Mouse (Mus musculus): Measurements from ENCODE around the gene Unkl. TPM values are rescaled to one million over a fixed set of nuclear protein-coding genes. Genes with fewer than 3 reads are reported as not detected.

Unkl gene
- total and polyA plus RNA-seq, 2 experiments from 2014 or later, result 17.3 to 34.1 TPM

DNA sequence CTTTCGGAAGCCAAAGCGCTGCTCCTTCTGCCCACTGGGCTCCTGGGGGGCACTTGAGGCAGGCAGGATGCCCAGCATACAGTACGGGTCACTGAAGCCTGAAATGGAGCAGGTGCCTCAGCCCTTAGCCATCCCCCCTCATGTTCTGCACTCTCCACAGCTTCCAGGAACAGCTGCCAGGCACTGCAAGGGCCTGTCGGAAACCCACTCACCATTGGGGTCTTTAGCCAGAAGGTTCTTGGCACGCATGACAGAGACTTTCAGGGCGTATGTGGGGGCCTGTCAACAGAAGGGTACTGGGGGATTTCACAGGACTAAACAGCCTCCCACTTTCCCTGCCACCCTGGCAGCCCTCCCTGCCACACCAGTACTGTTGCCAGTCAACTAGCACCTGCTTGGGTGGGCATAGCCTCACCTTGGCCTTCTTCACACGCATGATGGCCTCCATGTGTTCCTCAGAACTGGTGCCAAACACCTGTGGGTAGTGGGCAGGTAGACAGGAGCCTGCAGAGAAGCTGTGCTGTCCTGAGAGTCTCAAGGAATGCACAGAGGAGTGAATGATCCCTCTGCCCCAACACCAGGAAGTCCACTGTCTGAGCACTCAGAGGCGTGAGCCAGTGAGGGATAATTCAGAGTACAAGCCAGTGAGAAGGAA, 62.1 kb downstream of the Unkl start:
- no peak for TF ChIP-seq CTCF (IDR thresholded peaks at IDR 0.05)
- H3K27me3 ChIP-seq (ENCODE audit: insufficient read depth, low read length), result no peaks in the 10 kb centered on the region
- no peaks in the 10 kb centered on the region for H3K9me3 ChIP-seq (ENCODE audit: low read length)
- peak; percentile 74 for DNase-seq (ENCODE audit: low spot score)
- peaks cover 2% of the 10 kb centered on the region; the same call in 1 of the 2 replicates for H3K36me3 ChIP-seq (ENCODE audit: insufficient read depth, low read length)
- WGBS, result 81% methylated on average over 8 of the region's 8 CpGs
- peaks cover 25% of the 10 kb centered on the region; the same call in 1 of the 2 replicates for H3K4me1 ChIP-seq (ENCODE audit: insufficient read depth, low read length)
- H3K27ac ChIP-seq (ENCODE audit: low read depth, low read length), result no peak overlapping the region
- H3K4me2 ChIP-seq (ENCODE audit: low read depth, low read length, poor library complexity, severe bottlenecking), result no peak overlapping the region
- no peak overlapping the region for H3K9ac ChIP-seq (replicated peaks; ENCODE audit: low read length, poor library complexity, severe bottlenecking)
- H3K4me3 ChIP-seq (ENCODE audit: low read depth, low read length), result no peak overlapping the region
- no peak for ATAC-seq (ENCODE audit: low FRiP score)

DNA sequence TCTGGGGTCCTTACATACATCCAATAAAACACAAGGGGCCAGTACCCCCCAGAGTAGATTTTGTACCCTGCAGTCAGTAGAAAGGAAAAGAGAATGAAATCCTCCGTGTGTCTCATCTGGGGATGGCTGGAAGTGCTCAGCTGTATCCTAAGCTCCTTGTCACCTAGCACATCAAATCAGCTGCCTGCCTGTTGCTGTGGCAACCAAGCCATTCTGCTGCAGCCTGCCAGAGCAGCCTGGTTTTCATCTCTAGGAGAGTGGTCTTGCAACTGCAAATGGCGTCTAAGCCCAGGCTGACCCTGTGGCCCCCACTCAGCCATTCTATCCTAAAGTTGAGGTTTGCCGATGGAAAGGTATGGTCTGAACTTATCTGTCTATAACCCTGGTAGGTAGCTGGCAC, 64.4 kb downstream of the Unkl start:
- H3K4me3 ChIP-seq (ENCODE audit: low read depth, low read length), result no peak overlapping the region
- H3K27me3 ChIP-seq (ENCODE audit: insufficient read depth, low read length), result no peaks in the 10 kb centered on the region
- peak overlapping the region; percentile 26 for H3K4me2 ChIP-seq (ENCODE audit: low read depth, low read length, poor library complexity, severe bottlenecking)
- H3K36me3 ChIP-seq (ENCODE audit: insufficient read depth, low read length), result no peaks in the 10 kb centered on the region
- peak; percentile 65 for ATAC-seq (ENCODE audit: low FRiP score)
- no peak for TF ChIP-seq CTCF (IDR thresholded peaks at IDR 0.05)
- H3K4me1 ChIP-seq (ENCODE audit: insufficient read depth, low read length), result peaks cover 35% of the 10 kb centered on the region; the same call in 1 of the 2 replicates
- 7% methylated on average over 3 of the region's 3 CpGs for WGBS
- peak overlapping the region; percentile 79 for H3K27ac ChIP-seq (ENCODE audit: low read depth, low read length)
- H3K9ac ChIP-seq (replicated peaks; ENCODE audit: low read length, poor library complexity, severe bottlenecking), result no peak overlapping the region
- DNase-seq (ENCODE audit: low spot score), result peak; percentile 80
- H3K9me3 ChIP-seq (ENCODE audit: low read length), result no peaks in the 10 kb centered on the region

DNA sequence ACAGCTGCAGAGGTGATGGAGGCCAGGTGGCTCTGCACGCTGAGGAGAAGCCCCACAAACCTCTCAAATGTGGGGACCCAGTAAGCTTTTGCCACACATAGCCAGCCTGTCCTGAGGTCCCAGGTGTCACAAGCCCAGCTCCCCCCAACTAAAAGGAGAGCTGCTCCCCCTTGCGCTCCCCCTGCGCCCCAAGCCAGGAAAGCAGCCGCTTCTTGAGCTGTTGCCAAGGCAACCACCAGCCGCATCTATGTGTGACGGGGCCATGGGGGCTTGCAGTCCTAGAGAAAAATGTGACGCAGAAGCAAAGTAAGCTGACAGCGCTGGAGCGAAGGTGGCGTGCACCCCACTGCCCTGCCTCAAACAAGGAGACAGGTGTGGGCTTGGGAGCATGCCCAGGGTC, 65.6 kb downstream of the Unkl start:
- Histone ChIP-seq H3K36me3 (ENCODE audit: insufficient read depth, low read length) (no peaks in the 10 kb centered on the region), H3K9ac (replicated peaks; ENCODE audit: low read length, poor library complexity, severe bottlenecking) (peak overlapping the region; percentile 24; the same call in 1 of the 2 replicates), H3K4me2 (ENCODE audit: low read depth, low read length, poor library complexity, severe bottlenecking) (peak overlapping the region; percentile 42), H3K27me3 (ENCODE audit: insufficient read depth, low read length) (no peaks in the 10 kb centered on the region), H3K27ac (ENCODE audit: low read depth, low read length) (peak overlapping the region; percentile 79), H3K4me3 (ENCODE audit: low read depth, low read length) (no peak overlapping the region), H3K9me3 (ENCODE audit: low read length) (no peaks in the 10 kb centered on the region), H3K4me1 (ENCODE audit: insufficient read depth, low read length) (peaks cover 35% of the 10 kb centered on the region; the same call in 1 of the 2 replicates)
- ATAC-seq (ENCODE audit: low FRiP score) (0 out of 2 replicates have a peak, but pooled peaks have one; percentile 17), DNase-seq (ENCODE audit: low spot score) (peak; percentile 78)
- peak; percentile 18 for TF ChIP-seq CTCF (IDR thresholded peaks at IDR 0.05)
- 3% methylated on average over 10 of the region's 10 CpGs for WGBS

GRCm38 (mm10) chr17:25255110-25255509, 66.9 kb downstream of the Unkl start:
- ATAC-seq (ENCODE audit: low FRiP score) (no peak), DNase-seq (ENCODE audit: low spot score) (no peak)
- no peaks in the 10 kb centered on the region for H3K9me3 ChIP-seq (ENCODE audit: low read length)
- no peak overlapping the region for H3K4me3 ChIP-seq (ENCODE audit: low read depth, low read length)
- 81% methylated on average over 2 of the region's 2 CpGs for WGBS
- H3K4me2 ChIP-seq (ENCODE audit: low read depth, low read length, poor library complexity, severe bottlenecking), result peak overlapping the region; percentile 57
- no peak overlapping the region for H3K9ac ChIP-seq (replicated peaks; ENCODE audit: low read length, poor library complexity, severe bottlenecking)
- H3K27me3 ChIP-seq (ENCODE audit: insufficient read depth, low read length), result no peaks in the 10 kb centered on the region
- TF ChIP-seq CTCF (IDR thresholded peaks at IDR 0.05), result no peak
- peaks cover 35% of the 10 kb centered on the region; the same call in 1 of the 2 replicates for H3K4me1 ChIP-seq (ENCODE audit: insufficient read depth, low read length)
- no peak overlapping the region for H3K27ac ChIP-seq (ENCODE audit: low read depth, low read length)
- no peaks in the 10 kb centered on the region for H3K36me3 ChIP-seq (ENCODE audit: insufficient read depth, low read length)

- Histone ChIP-seq H3K9me3 (ENCODE audit: low read length) (no peaks in the 10 kb centered on the region), H3K4me2 (ENCODE audit: low read depth, low read length, poor library complexity, severe bottlenecking) (peak within 1 kb of the TSS; percentile 57), H3K9ac (replicated peaks; ENCODE audit: low read length, poor library complexity, severe bottlenecking) (peak within 1 kb of the TSS; percentile 48; the same call in 1 of the 2 replicates), H3K27ac (ENCODE audit: low read depth, low read length) (no peak within 1 kb of the TSS), H3K4me3 (ENCODE audit: low read depth, low read length) (peak within 1 kb of the TSS; percentile 25), H3K36me3 (ENCODE audit: insufficient read depth, low read length) (no peaks in the 10 kb centered on the region), H3K4me1 (ENCODE audit: insufficient read depth, low read length) (peaks cover 35% of the 10 kb centered on the region; the same call in 1 of the 2 replicates), H3K27me3 (ENCODE audit: insufficient read depth, low read length) (no peaks in the 10 kb centered on the region)
- 5% methylated on average over 32 of the region's 35 CpGs for WGBS
- ATAC-seq (ENCODE audit: low FRiP score) (peak; percentile 14; the same call in 1 of the 2 replicates), DNase-seq (ENCODE audit: low spot score) (no peak)
- no peak for TF ChIP-seq CTCF (IDR thresholded peaks at IDR 0.05)
Measured at GRCm38 (mm10) chr17:25256140-25256754, 68.0 kb downstream of the Unkl start, which contains the start of gene Baiap3. Gene Baiap3, minus strand, starts transcription at chr17:25256364.

DNA sequence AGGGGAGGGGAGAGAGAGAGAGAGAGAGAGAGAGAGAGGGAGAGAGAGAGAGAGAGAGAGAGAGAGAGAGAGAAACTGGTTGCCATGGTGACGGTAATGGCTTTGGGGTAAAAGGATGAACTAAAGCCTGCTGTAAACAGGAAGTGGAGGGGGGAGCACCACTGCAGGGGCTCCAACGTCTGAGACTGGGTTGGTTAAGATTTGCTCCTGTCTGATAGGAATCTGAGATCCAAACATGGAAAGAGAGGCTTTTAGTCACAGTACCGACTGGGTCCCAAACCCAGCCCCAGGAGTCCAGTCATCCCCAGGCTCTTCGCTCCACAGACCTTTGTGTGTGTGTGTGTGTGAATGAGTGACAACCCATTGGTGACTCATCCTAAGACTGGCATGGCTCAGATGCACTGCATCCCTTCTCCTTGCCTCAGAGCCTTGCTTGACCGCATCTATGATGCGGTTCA, 69.6 kb downstream of the Unkl start:
- no peaks in the 10 kb centered on the region for H3K9me3 ChIP-seq (ENCODE audit: low read length)
- H3K4me1 ChIP-seq (ENCODE audit: insufficient read depth, low read length), result peaks cover 25% of the 10 kb centered on the region; the same call in 1 of the 2 replicates
- no peak overlapping the region for H3K27ac ChIP-seq (ENCODE audit: low read depth, low read length)
- no peak for DNase-seq (ENCODE audit: low spot score)
- no peak for ATAC-seq (ENCODE audit: low FRiP score)
- TF ChIP-seq CTCF (IDR thresholded peaks at IDR 0.05), result no peak
- no peaks in the 10 kb centered on the region for H3K27me3 ChIP-seq (ENCODE audit: insufficient read depth, low read length)
- 0 out of 2 replicates have a peak overlapping the region, but pooled peaks have one; percentile 36 for H3K9ac ChIP-seq (replicated peaks; ENCODE audit: low read length, poor library complexity, severe bottlenecking)
- 43% methylated on average over 6 of the region's 6 CpGs for WGBS
- H3K36me3 ChIP-seq (ENCODE audit: insufficient read depth, low read length), result peaks cover 6% of the 10 kb centered on the region
- H3K4me2 ChIP-seq (ENCODE audit: low read depth, low read length, poor library complexity, severe bottlenecking), result no peak overlapping the region
- no peak overlapping the region for H3K4me3 ChIP-seq (ENCODE audit: low read depth, low read length)
